Mouse (Mus musculus): ENCODE measurements at regions not wholly inside any gene's neighbourhood (a gene's known extent, or its start where the extent isn't known, plus 50 kb on each side); places are given as distances from the start of the nearest gene placed in this dataset.
A peak's percentile ranks its signal among the peaks of the same experiment; 100 is the strongest.
"Not testable (repeated sequence)": the region's sequence is repeated elsewhere in the genome, so short reads cannot be mapped to it uniquely, and the experiment has no call there.

DNA sequence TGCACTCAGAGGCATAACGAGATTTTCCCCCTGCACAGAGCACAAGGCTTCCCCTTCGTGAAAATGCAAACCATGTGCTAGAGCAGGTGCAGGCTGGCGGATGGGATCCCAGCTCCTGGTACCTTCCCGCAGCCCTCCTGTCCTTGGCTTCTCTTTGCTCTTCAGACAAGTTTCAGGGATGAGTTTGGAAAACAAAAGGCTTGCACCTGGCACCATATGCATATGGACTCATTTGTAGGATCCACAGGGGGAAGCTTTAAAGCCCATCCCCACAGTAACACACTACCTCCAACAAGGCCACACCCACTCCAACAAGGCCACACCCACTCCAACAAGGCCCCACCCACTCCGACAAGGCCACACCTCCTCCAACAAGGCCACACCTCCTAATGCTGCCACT, 663.9 kb upstream of the Gm19410 start:
- no peak overlapping the region for H3K27ac ChIP-seq
- no peak overlapping the region for H3K9ac ChIP-seq
- WGBS: 93% methylated on average over 5 of the region's 5 CpGs
- H3K27me3 ChIP-seq: no peaks in the 10 kb centered on the region
- no peak for ATAC-seq (replicated peaks; ENCODE audit: low FRiP score)
- no peaks in the 10 kb centered on the region for H3K4me1 ChIP-seq
- no peaks in the 10 kb centered on the region for H3K36me3 ChIP-seq
- H3K9me3 ChIP-seq (replicated peaks): no peaks in the 10 kb centered on the region
- no peak overlapping the region for H3K4me2 ChIP-seq
- no peak overlapping the region for H3K4me3 ChIP-seq (replicated peaks)

DNA sequence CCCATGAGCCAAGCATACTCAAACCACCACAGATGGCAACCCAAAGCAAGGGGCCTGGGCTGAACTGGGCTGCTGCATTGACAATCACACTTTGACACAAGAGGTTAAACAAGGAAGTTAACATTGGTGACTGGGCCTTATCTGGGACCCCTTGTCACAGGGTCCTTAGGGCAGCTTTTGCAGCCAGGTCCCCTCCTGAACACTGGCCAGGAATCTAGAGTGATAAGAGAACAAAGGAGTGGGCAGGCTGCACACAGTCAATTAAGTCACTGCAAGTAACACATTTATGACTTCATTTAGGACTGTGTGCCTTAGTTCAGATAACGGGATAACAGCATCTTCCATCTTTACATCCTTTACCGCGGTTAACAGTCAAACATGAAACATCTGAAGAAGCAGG, 663.5 kb upstream of the Gm19410 start:
- not testable (repeated sequence) for H3K4me1 ChIP-seq; ATAC-seq (replicated peaks; ENCODE audit: low FRiP score); H3K27ac ChIP-seq; H3K4me3 ChIP-seq (replicated peaks); H3K36me3 ChIP-seq; H3K9me3 ChIP-seq (replicated peaks); H3K9ac ChIP-seq; H3K4me2 ChIP-seq; H3K27me3 ChIP-seq
- WGBS: 76% methylated on average over 3 of the region's 3 CpGs

DNA sequence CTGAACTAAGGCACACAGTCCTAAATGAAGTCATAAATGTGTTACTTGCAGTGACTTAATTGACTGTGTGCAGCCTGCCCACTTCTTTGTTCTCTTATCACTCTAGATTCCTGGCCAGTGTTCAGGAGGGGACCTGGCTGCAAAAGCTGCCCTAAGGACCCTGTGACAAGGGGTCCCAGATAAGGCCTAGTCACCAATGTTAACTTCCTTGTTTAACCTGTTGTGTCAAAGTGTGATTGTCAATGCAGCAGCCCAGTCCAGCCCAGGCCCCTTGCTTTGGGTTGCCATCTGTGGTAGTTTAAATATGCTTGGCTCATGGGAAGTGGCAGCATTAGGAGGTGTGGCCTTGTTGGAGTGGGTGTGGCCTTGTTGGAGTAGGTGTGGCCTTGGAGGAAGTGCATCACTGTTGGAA, 661.1 kb upstream of the Gm19410 start:
- not testable (repeated sequence) for H3K9me3 ChIP-seq (replicated peaks); H3K4me1 ChIP-seq; H3K4me2 ChIP-seq; ATAC-seq (replicated peaks; ENCODE audit: low FRiP score); H3K27ac ChIP-seq; H3K4me3 ChIP-seq (replicated peaks); H3K36me3 ChIP-seq; H3K9ac ChIP-seq; H3K27me3 ChIP-seq

- ATAC-seq (replicated peaks; ENCODE audit: low FRiP score): no peak
- 81% methylated on average over 27 of the region's 27 CpGs for WGBS
Observed at GRCm38 (mm10) chr8:35109506-35110217, 655.9 kb upstream of the Gm19410 start.

GRCm38 (mm10) chr8:35110286-35110685, 655.3 kb upstream of the Gm19410 start:
- no peak overlapping the region for H3K4me3 ChIP-seq (replicated peaks)
- no peak overlapping the region for H3K27ac ChIP-seq
- no peaks in the 10 kb centered on the region for H3K27me3 ChIP-seq
- H3K4me1 ChIP-seq: no peaks in the 10 kb centered on the region
- no peaks in the 10 kb centered on the region for H3K36me3 ChIP-seq
- H3K9me3 ChIP-seq (replicated peaks): no peaks in the 10 kb centered on the region
- no peak overlapping the region for H3K9ac ChIP-seq
- WGBS: 90% methylated on average over 8 of the region's 8 CpGs
- ATAC-seq (replicated peaks; ENCODE audit: low FRiP score): no peak
- no peak overlapping the region for H3K4me2 ChIP-seq

More at GRCm38 (mm10) chr8:35109506-35110217, 655.9 kb upstream of the Gm19410 start:
- Histone ChIP-seq H3K36me3 (no peaks in the 10 kb centered on the region), H3K4me3 (replicated peaks) (no peak overlapping the region), H3K27ac (no peak overlapping the region), H3K9me3 (replicated peaks) (no peaks in the 10 kb centered on the region), H3K27me3 (no peaks in the 10 kb centered on the region), H3K9ac (no peak overlapping the region), H3K4me2 (0 out of 2 replicates have a peak overlapping the region, but pooled peaks have one; percentile 10), H3K4me1 (no peaks in the 10 kb centered on the region)

DNA sequence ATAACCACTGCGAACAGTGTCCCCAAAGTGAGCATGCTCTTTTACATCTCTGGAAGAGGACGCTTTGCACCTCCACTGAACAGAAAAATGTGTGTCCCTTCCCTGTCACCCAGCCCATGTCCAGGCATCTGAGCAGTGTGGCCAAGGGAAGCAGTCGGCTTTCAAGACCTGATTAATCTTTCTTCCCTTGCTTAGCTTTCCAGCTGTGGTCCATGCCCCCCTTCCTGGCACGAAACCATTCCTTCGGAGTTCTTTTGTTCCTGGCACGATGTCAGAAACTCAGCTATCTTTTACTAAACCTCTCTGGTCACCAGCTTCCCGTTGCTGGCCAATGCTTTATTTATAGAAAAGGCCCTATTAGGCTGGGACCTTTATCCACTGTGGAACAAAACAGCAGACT, 654.5 kb upstream of the Gm19410 start:
- WGBS: 68% methylated on average over 7 of the region's 7 CpGs
- Histone ChIP-seq H3K36me3 (no peaks in the 10 kb centered on the region), H3K9ac (no peak overlapping the region), H3K4me2 (no peak overlapping the region), H3K27ac (no peak overlapping the region), H3K4me1 (no peaks in the 10 kb centered on the region), H3K27me3 (no peaks in the 10 kb centered on the region), H3K9me3 (replicated peaks) (no peaks in the 10 kb centered on the region), H3K4me3 (replicated peaks) (no peak overlapping the region)
- ATAC-seq (replicated peaks; ENCODE audit: low FRiP score): no peak

DNA sequence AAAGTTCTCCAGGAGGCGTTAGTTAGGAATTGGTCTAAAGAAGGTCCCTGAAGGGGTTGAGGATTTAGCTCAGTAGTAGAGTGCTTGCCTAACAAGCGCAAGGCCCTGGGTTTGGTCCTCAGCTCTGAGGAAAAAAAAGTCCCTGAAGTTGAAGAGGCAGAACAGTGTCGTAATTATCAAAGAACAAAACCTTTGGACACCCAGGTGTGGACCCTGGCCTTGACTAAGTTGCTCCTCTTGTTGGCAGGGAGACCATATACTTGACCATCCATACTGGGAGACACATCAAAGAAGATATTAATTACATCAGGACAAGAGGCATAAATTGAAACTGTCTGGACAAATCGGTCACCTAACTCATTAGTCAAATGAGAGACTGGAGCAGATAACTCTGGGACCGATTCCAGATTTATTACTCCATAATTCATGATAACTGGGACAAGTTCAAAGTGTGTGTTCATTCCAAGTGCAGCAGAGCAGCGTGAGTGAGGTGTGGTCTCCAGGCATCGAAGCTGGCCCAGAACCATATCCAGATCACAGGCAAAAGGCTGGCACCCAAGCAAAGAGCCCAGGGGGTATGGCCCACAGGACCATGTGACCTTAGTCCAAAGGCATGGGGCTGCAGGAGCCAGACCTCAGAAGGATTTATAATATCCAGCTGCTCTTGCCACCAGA, 652.9 kb upstream of the Gm19410 start:
- Histone ChIP-seq H3K9ac (no peak overlapping the region), H3K4me1 (no peaks in the 10 kb centered on the region), H3K27ac (no peak overlapping the region), H3K36me3 (no peaks in the 10 kb centered on the region), H3K4me3 (replicated peaks) (no peak overlapping the region), H3K9me3 (replicated peaks) (no peaks in the 10 kb centered on the region), H3K27me3 (no peaks in the 10 kb centered on the region), H3K4me2 (no peak overlapping the region)
- WGBS: 53% methylated on average over 7 of the region's 7 CpGs
- no peak for ATAC-seq (replicated peaks; ENCODE audit: low FRiP score)

DNA sequence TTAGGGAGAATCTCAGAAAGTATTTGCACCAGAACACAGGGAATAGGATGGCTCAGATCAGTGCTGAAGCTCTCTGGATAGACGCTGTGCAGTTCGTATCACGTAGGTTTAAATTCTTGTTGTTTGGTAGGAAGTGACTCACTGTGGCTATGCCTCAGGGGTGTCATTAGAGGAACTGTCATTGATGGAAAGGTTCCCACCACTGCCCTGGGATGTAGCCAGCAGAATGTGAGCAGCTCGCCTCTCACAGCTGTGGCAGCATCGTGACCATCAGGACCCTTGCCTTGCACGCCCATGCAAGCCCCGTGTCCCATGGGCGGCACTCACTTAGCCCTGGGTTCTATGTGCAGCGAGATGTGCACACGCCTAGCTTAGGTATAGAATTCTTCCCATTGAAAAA, 651.6 kb upstream of the Gm19410 start:
- WGBS: 68% methylated on average over 10 of the region's 10 CpGs
- H3K4me3 ChIP-seq (replicated peaks): no peak overlapping the region
- no peak overlapping the region for H3K9ac ChIP-seq
- no peak overlapping the region for H3K4me2 ChIP-seq
- H3K4me1 ChIP-seq: no peaks in the 10 kb centered on the region
- no peaks in the 10 kb centered on the region for H3K36me3 ChIP-seq
- H3K27me3 ChIP-seq: no peaks in the 10 kb centered on the region
- H3K9me3 ChIP-seq (replicated peaks): no peaks in the 10 kb centered on the region
- ATAC-seq (replicated peaks; ENCODE audit: low FRiP score): no peak
- no peak overlapping the region for H3K27ac ChIP-seq

GRCm38 (mm10) chr8:35120612-35121011, 645.0 kb upstream of the Gm19410 start:
- Histone ChIP-seq H3K4me1 (peaks cover 12% of the 10 kb centered on the region; the same call in 1 of the 2 replicates), H3K27me3 (no peaks in the 10 kb centered on the region), H3K4me3 (replicated peaks) (no peak overlapping the region), H3K36me3 (no peaks in the 10 kb centered on the region), H3K9ac (no peak overlapping the region), H3K27ac (no peak overlapping the region), H3K9me3 (replicated peaks) (no peaks in the 10 kb centered on the region), H3K4me2 (no peak overlapping the region)
- no peak for ATAC-seq (replicated peaks; ENCODE audit: low FRiP score)
- 65% methylated on average over 5 of the region's 5 CpGs for WGBS

DNA sequence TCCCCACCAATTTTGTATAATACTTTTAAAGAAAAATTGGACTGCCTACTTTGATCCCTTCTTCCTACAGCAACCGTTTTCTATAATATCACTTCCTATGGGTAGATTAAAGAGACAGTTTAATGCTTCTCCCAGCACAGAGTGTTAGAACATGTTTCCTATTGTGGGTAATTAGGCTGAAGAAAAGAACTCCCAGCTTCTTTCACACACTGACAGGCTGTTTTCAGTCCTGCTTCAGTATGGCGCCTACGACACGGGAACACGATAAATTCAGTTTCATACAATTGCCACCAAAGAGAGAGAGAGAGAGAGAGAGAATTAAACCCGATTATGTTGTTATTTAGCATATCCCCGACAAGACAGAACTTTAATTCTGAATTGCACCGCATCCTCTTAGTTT, 644.5 kb upstream of the Gm19410 start:
- H3K9ac ChIP-seq: no peak overlapping the region
- no peak for ATAC-seq (replicated peaks; ENCODE audit: low FRiP score)
- no peaks in the 10 kb centered on the region for H3K27me3 ChIP-seq
- no peaks in the 10 kb centered on the region for H3K9me3 ChIP-seq (replicated peaks)
- peaks cover 12% of the 10 kb centered on the region; the same call in 1 of the 2 replicates for H3K4me1 ChIP-seq
- no peak overlapping the region for H3K4me2 ChIP-seq
- no peak overlapping the region for H3K4me3 ChIP-seq (replicated peaks)
- 89% methylated on average over 8 of the region's 8 CpGs for WGBS
- no peaks in the 10 kb centered on the region for H3K36me3 ChIP-seq
- H3K27ac ChIP-seq: no peak overlapping the region

- WGBS: 5% methylated on average over 14 of the region's 14 CpGs
- no peak overlapping the region for H3K27ac ChIP-seq
- H3K4me1 ChIP-seq: peaks cover 12% of the 10 kb centered on the region; the same call in 1 of the 2 replicates
- ATAC-seq (replicated peaks; ENCODE audit: low FRiP score): no peak
- H3K36me3 ChIP-seq: no peaks in the 10 kb centered on the region
- no peaks in the 10 kb centered on the region for H3K27me3 ChIP-seq
- H3K4me2 ChIP-seq: peak overlapping the region; percentile 55
- H3K9ac ChIP-seq: 0 out of 2 replicates have a peak overlapping the region, but pooled peaks have one; percentile 15
- no peaks in the 10 kb centered on the region for H3K9me3 ChIP-seq (replicated peaks)
- peak overlapping the region; percentile 37 for H3K4me3 ChIP-seq (replicated peaks)
Observed at GRCm38 (mm10) chr8:35123196-35123621, 642.4 kb upstream of the Gm19410 start.

GRCm38 (mm10) chr8:35125179-35125578, 640.4 kb upstream of the Gm19410 start:
- ATAC-seq (replicated peaks; ENCODE audit: low FRiP score): no peak
- no peak overlapping the region for H3K4me3 ChIP-seq (replicated peaks)
- no peak overlapping the region for H3K4me2 ChIP-seq
- peaks cover 10% of the 10 kb centered on the region; the same call in 1 of the 2 replicates for H3K4me1 ChIP-seq
- H3K27me3 ChIP-seq: no peaks in the 10 kb centered on the region
- no peak overlapping the region for H3K27ac ChIP-seq
- no peak overlapping the region for H3K9ac ChIP-seq
- H3K36me3 ChIP-seq: no peaks in the 10 kb centered on the region
- WGBS: 77% methylated on average over 3 of the region's 3 CpGs
- H3K9me3 ChIP-seq (replicated peaks): no peaks in the 10 kb centered on the region

Data from kidney, embryonic 15.5 days (tissue).